ENCODE assay signal across 9 mouse cellular contexts in the genomic region with DNA sequence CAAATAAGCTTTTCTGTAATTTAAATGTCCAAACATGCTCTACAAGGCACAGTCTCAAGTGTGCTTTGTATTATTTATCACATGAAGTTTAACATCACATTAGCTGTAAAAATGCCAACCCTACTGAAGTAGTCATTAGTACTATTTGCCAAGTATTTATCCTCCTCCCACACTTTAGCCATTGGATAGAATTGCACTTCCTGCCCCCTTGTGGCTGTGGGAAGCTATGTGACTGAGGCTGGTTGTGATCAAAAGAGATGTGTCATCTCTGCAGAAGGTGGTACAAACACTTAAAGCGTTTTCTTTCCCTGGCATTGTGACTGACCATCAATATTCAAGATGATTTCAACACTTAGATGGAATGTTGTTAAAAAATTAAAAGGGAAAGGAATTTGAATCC. TPM values are rescaled to one million over a fixed set of nuclear protein-coding genes. Genes with fewer than 3 reads are reported as not detected.
DNase-seq lines count a peak whose midpoint lies in the region; ATAC-seq and TF ChIP-seq lines count a peak whose summit lies in the region.
"Had no signal": no experiment of that assay in that cellular context is flagged by ENCODE, and none has a peak within 500 bp of the region (broad histone marks: within the 10 kb centered on the region; RNA-seq: fewer than 3 reads in every experiment).

No protein-coding gene starts in this region.

- no peak overlapping the region for H3K9ac ChIP-seq in forebrain, postnatal 0 days
- no peak overlapping the region for H3K9ac ChIP-seq in forebrain, embryonic 13.5 days
- H3K9ac ChIP-seq in lung, embryonic 14.5 days = no peak overlapping the region

- no peaks in the 10 kb centered on the region for H3K27me3 ChIP-seq in forebrain, postnatal 0 days (ENCODE audit: insufficient read depth, low read length)
- no peaks in the 10 kb centered on the region for H3K27me3 ChIP-seq in forebrain, embryonic 13.5 days
- H3K27me3 ChIP-seq in lung, embryonic 14.5 days (ENCODE audit: insufficient read depth, low read length) = no peaks in the 10 kb centered on the region
- H3K27me3 ChIP-seq in limb, embryonic 10.5 days (ENCODE audit: low read depth, poor library complexity, severe bottlenecking) = no peaks in the 10 kb centered on the region

- peak; percentile 48 for DNase-seq in forebrain, postnatal 0 days
- peak; percentile 61 for DNase-seq in lung, embryonic 14.5 days
- DNase-seq in lung, adult 18-20 months = no peak
- peak; percentile 23 for DNase-seq in cerebellum, adult 8-10 months
- DNase-seq in limb, embryonic 10.5 days (ENCODE audit: low spot score) = peak; percentile 30
- no peak for DNase-seq in frontal cortex, postnatal 25 days (ENCODE audit: low spot score in 2 of 2)
- DNase-seq in left cerebral cortex, adult 18-20 months (ENCODE audit: low spot score in 2 of 2) = no peak

- H3K36me3 ChIP-seq in forebrain, postnatal 0 days (ENCODE audit: insufficient read depth) = no peaks in the 10 kb centered on the region
- H3K36me3 ChIP-seq in forebrain, embryonic 13.5 days (ENCODE audit: poor library complexity, severe bottlenecking) = no peaks in the 10 kb centered on the region
- no peaks in the 10 kb centered on the region for H3K36me3 ChIP-seq in lung, embryonic 14.5 days (ENCODE audit: insufficient read depth)
- H3K36me3 ChIP-seq in limb, embryonic 10.5 days = no peaks in the 10 kb centered on the region

- 49% methylated on average over 1 of the region's 1 CpGs for WGBS in forebrain, postnatal 0 days
- 40% methylated on average over 1 of the region's 1 CpGs for WGBS in forebrain, embryonic 13.5 days
- WGBS in lung, embryonic 14.5 days = 23% methylated on average over 1 of the region's 1 CpGs
- WGBS in limb, embryonic 10.5 days = 41% methylated on average over 1 of the region's 1 CpGs

- H3K4me2 ChIP-seq in forebrain, postnatal 0 days (ENCODE audit: low read depth) = no peak overlapping the region
- H3K4me2 ChIP-seq in forebrain, embryonic 13.5 days = no peak overlapping the region
- H3K4me2 ChIP-seq in lung, embryonic 14.5 days = no peak overlapping the region

- no peaks in the 10 kb centered on the region for H3K9me3 ChIP-seq in forebrain, postnatal 0 days (ENCODE audit: low read length)
- H3K9me3 ChIP-seq in forebrain, embryonic 13.5 days (replicated peaks) = no peaks in the 10 kb centered on the region
- H3K9me3 ChIP-seq in lung, embryonic 14.5 days (ENCODE audit: low read depth, low read length) = no peaks in the 10 kb centered on the region
- H3K9me3 ChIP-seq in limb, embryonic 10.5 days (replicated peaks) = no peaks in the 10 kb centered on the region

- no peak overlapping the region for H3K27ac ChIP-seq in forebrain, postnatal 0 days (ENCODE audit: low read depth, low read length)
- H3K27ac ChIP-seq in forebrain, embryonic 13.5 days = no peak overlapping the region
- H3K27ac ChIP-seq in lung, embryonic 14.5 days (ENCODE audit: low read depth) = no peak overlapping the region
- H3K27ac ChIP-seq in limb, embryonic 10.5 days = no peak overlapping the region

- TF ChIP-seq CTCF in forebrain, postnatal 0 days (IDR thresholded peaks at IDR 0.05; ENCODE audit: low read depth) = peak; percentile 73
- TF ChIP-seq CTCF in lung, embryonic 14.5 days (IDR thresholded peaks at IDR 0.05; ENCODE audit: low read depth) = peak; percentile 72

- no peak overlapping the region for H3K4me3 ChIP-seq in forebrain, postnatal 0 days (ENCODE audit: low read depth, low read length)
- no peak overlapping the region for H3K4me3 ChIP-seq in forebrain, embryonic 13.5 days
- H3K4me3 ChIP-seq in lung, embryonic 14.5 days (ENCODE audit: low read depth, low read length) = no peak overlapping the region
- no peak overlapping the region for H3K4me3 ChIP-seq in limb, embryonic 10.5 days

- no peak for ATAC-seq in forebrain, postnatal 0 days
- no peak for ATAC-seq in forebrain, embryonic 13.5 days
- ATAC-seq in lung, embryonic 14.5 days (ENCODE audit: insufficient read depth) = no peak

- no peaks in the 10 kb centered on the region for H3K4me1 ChIP-seq in forebrain, postnatal 0 days (ENCODE audit: insufficient read depth)
- H3K4me1 ChIP-seq in forebrain, embryonic 13.5 days = no peaks in the 10 kb centered on the region
- no peaks in the 10 kb centered on the region for H3K4me1 ChIP-seq in lung, embryonic 14.5 days (ENCODE audit: insufficient read depth)
- no peaks in the 10 kb centered on the region for H3K4me1 ChIP-seq in limb, embryonic 10.5 days

RNA-seq across cellular contexts. Expression of a gene that starts 14.3 kb away (rescaled TPM):
- 14.9 and 19.6 TPM in 2 replicates for total RNA-seq in forebrain, postnatal 0 days (2014; rRNA removed)
- 12.5 and 16.1 TPM in 2 replicates for polyA plus RNA-seq in forebrain, postnatal 0 days (2015; fragmentation: Nextera tagmentation; extraction: Ambion mirVana)
- polyA plus RNA-seq in forebrain, embryonic 13.5 days (2015; fragmentation: Nextera tagmentation; extraction: Ambion mirVana) = 2.7 and 3.2 TPM in 2 replicates
- polyA plus RNA-seq in lung, embryonic 14.5 days (2014; fragmentation: Nextera tagmentation; extraction: Ambion mirVana) = 0.11 TPM in 1 of 2 replicates, not detected in the other
- 0.09 TPM in 1 of 2 replicates, not detected in the other for polyA plus RNA-seq in limb, embryonic 10.5 days (2016; fragmentation: Nextera tagmentation; extraction: Ambion mirVana)
- total RNA-seq in left cerebral cortex, adult 18-20 months (2021) = 10 to 100 TPM; 17.6 to 18.4 TPM
- polyA plus RNA-seq: limb, embryonic 11.5 days had no signal

Comparison
In these comparisons a context has a peak if more than half of its experiments do, and no peak if none do; other contexts are left out.
1. DNase-seq: peak in forebrain, postnatal 0 days (single experiment), lung, embryonic 14.5 days (single experiment), cerebellum, adult 8-10 months (single experiment) and limb, embryonic 10.5 days (single experiment); none in lung, adult 18-20 months (0 of 2), frontal cortex, postnatal 25 days (0 of 2) and left cerebral cortex, adult 18-20 months (0 of 2).